Mouse (Mus musculus) kidney, adult 18-20 months (tissue): ENCODE results near the gene Cdk17.

Experiments
- DNase-seq: peaks from one replicate; pipeline ENCODE4 v3.0.0; 2021

Cdk17 gene

DNA sequence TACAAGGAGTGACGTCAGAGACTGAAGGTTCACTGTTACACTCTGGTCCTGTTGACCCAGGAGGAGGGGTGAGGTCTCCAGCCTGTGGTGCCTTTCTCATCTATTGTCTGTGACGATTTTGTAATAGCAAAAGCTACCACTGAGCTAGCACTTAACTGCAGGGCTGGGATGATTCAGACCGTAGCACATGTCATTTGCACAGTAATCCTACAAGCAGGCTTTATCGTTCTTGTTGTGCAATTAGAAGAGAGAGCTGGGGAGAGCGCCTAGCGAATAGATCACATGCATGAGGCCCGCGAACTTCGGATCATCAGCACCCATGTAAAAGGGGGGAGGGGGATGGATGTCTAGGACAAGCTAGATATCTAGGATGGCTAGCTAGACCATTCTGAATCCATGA, 105.2 kb downstream of the Cdk17 start:
- no peak for DNase-seq

DNA sequence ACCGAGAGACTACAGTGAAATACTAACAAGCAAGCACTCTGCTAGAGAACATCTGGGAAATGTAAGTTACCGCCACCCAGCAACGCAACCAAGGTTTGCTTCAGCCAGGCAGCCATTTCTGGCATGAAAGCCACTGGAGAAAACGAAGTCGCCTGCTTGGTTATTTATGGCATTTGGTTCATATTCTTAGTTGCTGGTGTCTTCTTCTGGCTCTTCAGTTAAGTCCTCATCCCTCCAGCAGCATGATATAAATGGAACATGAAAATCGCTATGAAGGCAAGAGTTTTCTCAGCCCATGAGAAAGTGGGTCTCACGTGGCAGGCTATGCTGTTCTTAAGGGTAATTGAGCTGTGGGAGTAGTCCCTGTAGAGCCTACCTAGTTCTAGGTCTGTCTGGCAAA, 105.8 kb downstream of the Cdk17 start:
- no peak for DNase-seq

DNA sequence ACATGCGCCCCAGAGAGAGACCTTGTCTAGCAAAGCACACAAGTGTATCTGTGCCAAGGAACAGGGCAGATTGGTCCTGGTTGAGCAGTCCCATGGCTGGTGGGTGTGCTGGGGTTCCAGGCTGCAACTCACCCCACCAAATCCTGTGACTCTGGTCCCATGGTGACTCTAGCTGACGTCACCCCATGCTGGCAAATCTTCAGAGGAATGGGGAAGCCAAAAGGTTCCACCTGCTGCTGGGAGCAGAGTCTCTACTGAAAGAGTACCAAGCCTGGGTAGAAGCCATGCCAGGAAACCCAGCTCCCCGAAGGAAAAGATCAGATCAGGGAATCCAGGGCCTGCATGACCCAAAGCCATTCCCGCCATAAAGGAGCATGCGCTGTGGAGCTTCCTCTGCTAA, 106.8 kb downstream of the Cdk17 start:
- DNase-seq, result no peak

DNA sequence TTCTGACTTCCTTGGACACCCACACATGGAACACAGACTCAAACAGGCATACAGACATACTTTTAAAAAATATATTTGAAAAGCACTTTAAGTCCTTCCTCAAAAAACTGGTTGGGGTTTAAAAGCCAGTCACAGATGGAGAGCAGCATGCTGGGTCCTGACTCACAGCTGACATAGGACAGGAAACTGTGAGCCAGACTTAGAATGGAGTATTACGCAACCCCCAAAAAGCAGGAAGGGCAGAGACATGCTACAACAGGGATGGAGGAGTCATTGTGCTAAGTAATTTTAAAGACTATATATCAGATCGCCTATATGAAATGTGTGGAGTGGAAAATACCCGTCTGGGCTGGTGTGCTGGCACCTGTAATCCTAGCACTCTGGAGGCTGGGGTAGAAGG, 107.7 kb downstream of the Cdk17 start:
- DNase-seq, result no peak

DNA sequence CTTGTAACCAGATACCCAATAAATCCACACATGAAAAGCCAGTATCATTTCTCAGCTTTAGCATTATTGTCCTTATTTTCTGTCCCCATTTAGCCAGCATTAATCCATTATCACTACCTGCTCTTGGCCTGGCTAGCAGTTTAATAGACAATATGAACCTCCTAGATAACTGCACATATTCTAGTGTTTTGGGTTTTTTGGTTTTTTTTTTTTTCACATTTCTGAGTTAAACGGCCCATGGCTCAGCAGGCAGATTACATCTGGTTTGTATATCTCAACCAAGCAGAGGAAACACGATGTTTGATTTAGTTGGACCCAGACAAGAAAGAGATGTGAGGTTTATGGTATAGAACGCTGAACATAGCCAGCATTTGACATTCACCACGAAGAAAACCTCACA, 109.1 kb downstream of the Cdk17 start:
- no peak for DNase-seq

DNA sequence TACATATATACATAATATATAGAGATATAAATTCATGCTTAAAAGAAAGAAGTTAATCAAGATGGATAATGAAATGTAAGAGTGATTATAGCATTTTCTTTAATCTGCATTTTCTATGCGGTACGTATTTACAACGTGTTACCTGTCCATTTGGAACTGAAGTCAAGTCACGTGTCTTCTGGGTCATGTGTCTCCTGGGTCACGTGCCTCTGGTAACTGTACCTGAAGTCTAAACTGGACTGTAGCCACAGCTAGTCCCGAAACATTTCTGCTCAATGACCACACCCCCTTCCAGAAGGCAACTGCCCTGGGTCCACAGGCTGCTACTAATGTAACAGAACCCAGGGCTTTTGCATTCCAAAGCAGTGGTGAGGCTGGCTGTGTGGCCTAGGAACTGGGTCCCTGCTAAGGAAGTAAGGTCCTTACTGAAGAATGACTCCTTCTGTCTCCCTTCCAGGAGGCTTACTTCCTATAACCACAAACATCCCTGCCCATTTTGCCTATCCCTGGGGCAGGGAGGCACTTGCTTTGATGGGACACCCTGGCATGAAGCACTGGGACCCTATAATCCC, 110.3 kb downstream of the Cdk17 start:
- no peak for DNase-seq

DNA sequence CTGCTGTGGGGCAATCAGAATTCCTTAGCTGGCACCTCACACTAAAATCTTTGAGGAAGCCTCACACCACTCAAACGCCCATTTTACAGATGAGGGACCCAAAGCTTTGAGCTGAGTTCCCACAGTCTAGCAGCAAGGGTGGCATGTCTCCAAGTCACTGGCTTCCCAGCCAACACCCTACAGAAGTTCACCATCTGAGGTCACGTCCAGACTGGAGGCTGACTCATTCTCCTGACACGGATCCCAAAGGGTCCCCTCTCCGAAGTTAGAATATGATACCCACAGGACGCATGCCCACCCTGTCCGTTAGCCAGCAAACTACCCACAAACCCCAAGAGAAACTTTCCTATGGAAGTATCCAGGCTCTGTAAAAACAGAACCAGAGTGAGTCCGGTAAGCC, 111.2 kb downstream of the Cdk17 start:
- no peak for DNase-seq

DNA sequence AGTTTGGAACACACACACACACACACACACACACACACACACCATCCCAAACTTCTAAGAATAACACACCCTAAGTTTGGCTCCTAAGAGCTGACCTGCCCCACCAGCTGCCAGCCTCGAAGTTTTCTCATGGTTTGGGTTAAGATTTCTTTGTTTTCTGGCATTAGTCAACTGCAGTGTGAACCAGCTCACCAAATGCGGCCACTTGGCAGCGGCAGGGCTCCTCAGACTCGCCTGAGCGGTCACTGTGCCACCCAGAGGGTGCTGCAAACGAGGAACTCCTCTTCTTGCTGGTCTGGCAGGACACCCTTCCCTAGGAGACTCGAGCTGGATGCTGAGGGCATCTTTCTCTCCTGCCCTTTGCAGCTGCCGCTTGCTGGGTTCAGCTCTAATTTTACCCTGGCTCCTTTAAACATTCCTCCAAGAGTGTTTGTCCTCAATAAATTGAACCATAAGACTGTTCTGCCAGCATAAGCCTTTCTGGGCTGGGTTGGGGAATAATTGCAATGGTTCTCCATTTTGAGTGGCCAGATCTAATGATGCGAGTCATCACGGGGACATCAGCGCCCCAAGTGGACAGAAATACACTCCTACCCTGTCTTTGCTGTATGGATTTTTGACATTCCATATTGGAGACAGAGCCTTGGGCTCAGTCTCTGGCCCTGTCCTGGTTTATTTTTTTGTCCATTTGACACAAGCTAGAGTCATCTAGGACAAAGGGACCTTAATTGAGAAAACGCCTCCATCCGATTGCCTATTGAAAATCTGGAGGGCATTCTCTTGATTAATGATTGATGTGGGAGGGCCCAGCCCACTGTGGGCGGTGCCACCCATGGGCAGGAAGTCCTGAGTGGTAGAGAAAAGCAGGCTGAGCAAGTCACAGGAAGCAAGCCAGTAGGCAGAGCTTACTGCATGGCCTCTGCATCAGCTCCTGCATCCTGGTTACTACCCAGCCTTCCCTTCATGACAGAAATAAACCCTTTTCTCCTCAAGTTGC, 112.6 kb downstream of the Cdk17 start:
- peak; percentile 73 for DNase-seq

DNA sequence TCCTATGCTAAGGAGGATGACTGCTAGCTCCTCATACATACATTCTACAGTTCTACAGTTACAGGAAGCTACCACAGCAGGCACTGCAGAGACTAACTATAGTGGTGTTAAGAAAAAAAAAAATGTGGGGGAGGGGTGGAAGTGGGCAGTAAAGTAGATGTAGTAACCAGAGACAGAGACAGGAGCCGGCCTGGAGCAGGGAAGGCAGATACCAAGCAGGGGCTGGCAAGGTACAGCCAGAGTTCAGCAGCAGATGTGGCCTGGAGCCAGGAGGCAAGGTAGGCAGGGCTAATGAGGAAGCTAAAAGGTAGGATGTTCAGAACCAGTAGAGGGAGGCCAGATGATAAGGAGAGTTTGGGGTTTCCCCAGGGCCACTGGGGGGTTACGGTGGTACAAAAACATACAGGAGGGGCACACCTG, 113.6 kb downstream of the Cdk17 start:
- DNase-seq, result no peak

DNA sequence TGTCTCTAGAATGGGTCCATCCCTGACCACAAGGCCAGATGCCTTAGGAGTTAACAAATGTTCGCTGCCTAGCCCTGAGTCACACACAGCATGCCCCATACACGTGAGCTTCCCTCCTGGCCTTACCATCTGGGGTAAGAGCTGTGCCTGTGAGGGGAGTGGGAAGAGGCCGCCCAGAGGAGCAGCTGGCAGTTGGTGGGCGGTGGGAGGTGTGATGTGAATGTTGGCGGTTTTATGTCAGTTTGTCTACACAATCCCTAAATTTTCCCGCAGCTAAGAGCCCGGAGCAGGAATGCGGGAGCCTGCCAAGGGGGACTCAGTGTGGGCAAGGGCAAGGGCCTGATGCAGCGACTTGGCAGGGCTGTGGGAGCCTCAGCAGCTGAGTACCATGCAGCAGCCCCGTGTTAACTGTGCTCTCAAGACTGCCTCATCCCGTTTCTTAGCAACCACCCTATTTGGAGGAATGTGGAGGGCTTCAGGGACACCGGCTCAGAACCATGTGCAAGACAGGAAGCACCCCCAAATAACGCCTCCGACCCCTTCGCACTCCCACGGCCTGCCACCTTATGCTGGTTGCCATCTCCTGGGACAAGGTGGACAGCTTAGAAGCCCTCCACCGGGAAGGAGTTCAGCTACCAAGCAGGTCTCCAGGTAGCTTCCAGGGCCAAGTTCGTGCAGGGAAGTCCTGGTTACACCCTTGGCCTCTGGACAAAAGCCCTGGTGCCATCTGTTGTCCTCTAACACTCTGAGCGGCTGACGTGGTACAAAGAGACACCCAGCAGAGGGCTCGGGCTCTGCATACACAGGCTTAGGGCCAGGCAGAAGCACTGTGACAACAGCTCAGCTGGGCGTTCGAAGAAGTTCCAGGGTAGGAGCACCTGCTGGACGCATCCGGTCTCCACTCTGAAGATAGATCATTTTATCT, 114.8 kb downstream of the Cdk17 start:
- no peak for DNase-seq

DNA sequence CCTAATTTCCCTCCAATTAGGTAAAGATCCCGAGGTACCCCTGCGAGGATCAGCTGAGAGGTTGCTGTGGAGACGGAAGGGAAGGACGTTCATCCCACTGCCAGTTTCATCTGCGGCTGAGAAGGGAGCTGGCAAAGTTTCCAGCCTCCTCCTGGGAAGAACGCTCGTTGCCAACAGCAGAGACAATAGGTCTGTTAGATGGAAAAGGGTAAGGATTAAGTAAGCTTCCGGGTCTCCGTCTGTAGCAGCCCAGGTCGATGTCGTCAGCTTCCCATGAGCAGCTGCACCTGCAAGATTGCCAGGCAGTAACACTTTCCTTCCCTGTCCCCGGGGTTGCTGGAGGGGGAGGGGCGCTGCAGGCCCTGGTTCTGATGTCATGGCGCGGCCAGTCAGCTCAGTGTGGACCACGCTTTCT, 115.7 kb downstream of the Cdk17 start:
- peak; percentile 51 for DNase-seq

DNA sequence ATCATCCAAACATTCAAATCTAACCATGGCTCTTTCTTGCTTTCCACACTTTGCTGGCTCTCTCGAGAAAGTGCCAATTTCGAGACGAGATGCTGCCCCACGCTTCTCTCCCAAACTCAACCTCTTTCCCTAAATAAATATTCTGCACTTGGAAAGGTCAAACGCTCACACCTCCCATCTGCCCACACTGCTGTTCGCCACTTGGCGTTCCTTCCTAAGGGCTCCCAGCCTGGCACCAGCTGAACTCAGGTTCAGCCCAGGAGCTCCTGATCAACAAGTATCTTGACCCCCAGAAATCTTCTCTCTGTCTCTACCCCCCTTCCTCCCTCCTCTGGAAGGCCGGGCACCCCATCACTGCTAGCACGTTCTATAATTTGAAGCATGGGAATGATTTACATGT, 116.2 kb downstream of the Cdk17 start:
- no peak for DNase-seq

DNA sequence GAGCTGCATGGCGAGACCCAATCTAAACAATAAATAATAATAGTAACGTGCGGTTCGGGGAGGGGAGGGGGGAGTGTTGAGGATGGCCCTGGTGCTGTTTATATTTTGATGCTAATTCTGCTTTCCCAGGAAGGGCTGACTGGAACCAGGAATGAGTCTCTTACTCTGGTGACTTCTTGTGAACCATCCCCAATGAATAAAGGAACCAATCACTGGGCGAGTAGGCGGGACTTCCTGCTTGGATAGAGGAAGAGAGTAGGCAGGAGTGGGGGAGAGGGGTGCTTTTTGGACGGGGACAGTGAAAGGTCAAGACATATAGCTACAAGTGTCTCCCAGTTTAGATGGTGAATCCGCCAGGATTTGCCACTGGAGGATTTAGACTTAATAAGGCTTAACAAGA, 117.7 kb downstream of the Cdk17 start:
- no peak for DNase-seq

DNA sequence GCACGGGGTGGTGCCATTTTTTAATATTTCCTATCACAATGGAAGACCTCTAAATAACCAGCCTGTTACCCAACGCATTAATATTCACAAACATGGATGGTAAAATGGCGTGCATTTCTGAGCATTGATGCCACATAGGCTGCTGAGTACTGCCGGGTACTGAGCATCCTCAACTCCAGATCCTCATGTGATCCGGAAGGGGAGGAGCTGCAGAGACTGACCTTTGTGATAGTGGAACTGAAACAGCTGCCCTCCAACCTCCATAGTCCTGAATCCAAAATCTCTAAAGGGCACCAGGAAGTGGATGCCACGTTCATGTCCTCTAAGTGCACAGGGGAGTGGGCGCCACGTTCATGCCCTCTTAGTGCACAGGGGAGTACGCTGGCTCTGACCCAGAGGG, 118.4 kb downstream of the Cdk17 start:
- no peak for DNase-seq

DNA sequence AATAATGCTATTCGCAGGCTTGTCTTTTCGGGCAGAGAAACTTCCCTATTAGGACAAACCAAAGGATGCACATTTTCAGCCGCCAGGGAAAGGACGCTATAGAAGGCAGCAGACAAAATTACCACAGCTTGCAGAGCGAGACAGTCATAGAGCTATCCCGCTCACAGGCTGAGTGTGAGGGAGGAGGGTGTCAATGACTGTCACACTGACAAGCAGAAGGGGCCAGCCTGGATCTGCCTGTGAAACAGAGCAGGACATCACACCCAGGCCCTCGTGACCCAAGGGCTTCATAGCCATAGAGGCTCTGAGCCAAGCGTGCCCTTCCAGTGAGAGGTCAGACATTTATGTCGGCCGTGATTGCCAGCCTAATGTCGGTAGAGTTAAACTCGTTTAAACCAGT, 119.9 kb downstream of the Cdk17 start:
- DNase-seq, result no peak

DNA sequence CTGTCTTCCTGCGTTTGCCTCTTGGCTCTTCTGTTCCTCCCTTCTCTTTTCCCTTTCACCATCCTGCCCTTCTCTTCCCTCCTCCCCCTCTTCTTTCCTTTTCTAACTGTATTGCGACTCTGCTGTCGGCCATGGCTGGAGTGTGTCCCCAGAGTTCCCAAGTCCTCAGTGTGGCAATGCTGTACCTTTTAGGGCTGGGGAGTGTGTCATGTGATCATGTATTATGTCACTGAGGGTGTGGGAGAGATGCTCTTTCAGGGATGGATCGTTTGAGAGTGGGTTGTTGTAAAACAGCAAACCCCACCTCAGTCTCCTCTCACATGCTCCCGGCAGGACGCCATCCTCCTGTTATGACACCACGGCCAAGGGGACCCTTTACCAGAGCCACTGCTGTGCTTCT, 120.4 kb downstream of the Cdk17 start:
- DNase-seq, result no peak

DNA sequence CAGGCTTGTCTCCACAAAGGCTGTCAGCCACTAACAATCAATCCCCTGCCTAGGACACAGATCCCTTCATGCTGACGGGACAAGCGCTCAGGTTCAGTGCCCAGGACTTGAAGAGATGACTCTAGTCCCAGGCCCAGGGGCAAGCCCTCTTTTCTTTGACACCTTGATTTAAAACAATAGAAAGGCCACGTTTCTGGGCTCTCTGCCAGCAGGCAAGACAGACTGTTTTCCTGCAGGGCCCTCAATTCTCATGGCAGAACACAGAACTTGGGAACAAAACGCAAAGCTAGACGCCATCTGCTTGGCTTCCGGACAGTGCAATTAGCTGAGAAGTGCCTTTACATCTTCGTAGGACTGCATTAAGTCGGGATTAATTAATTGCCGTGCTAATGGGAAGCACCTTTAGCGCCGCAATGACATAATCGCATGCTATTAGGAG, 121.9 kb downstream of the Cdk17 start:
- peak; percentile 66 for DNase-seq

DNA sequence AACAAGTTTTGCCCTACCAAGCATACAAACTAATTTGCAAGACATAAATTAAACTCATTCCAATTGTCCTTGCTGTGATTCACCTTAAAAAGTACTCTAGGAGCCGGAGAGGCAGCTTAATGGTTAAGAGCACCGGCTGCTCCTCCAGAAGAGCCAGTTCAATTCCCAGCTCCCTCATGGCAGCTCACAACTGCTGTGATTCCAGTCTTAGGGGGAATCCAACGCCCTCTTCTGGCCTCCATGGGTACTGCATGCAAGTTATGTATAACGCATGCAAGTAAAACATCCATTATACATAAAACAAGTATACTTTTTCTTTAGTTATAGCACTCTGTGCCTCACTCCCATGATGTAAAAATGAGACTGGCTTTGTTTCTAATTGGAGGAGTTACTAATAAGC, 122.6 kb downstream of the Cdk17 start:
- DNase-seq, result no peak

DNA sequence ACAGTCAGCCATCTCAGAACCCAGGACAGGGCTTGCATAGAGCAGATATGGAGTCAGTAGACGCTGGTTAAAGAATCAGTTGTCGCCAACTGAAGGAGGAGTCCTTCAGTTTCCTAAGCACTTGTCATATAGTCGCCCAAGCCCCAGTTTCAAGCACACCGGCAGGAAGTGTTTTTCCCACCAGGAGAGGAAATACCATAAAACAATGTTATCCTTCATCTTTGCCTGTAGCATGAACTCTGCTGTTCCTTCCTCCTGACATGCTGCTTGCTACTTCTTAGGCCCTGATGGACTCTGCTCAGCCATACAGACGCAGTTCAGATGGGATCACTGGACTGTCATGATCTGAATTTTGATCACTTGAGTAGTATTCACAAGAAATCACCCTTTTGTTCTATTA, 124.8 kb downstream of the Cdk17 start:
- no peak for DNase-seq

DNA sequence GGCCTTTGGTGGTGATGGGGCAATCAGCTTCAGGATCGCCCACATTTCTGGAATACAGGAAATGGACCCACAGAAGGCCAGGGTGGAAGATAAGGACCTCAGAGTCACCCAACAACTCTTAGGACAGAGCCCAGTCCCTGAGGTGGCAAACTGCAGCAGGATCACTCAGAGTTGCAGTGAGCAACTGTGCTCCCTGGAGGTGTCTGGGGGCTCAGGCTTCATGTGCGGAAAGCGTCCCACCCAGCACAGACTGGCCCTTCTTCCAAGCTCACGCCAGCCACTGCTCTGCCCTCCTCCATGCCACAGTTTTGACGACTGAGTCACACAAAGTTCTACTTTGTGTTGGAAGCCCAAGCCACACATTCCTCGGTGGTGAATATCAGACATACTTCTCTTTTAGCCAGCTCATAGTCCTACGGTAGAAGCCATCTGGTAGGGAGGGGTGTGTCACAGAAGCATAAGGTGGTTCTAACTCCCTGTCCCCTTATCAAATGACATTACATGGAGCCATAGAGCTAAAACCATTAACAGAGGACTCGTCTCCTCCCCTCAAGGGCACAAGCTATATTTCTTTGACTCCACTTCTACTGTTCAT, 127.0 kb downstream of the Cdk17 start:
- no peak for DNase-seq

DNA sequence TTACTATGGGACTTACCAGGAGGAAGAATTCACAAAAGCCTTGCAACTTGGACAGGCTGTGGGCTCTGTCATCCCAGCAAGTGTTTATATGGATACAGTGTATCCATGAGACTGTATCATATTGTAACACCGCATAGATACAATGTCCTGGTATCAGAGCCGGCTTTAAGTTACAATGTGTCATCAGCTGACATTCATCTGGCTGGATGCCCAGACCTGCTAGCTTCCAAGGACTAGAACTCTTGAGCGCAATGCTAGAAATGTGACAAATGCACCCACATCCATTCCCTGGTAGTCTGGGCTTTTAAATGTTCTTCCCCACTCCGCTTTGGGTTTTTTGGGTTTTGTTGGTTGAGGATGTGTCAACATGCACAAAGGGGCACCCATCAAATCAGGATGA, 127.7 kb downstream of the Cdk17 start:
- no peak for DNase-seq

DNA sequence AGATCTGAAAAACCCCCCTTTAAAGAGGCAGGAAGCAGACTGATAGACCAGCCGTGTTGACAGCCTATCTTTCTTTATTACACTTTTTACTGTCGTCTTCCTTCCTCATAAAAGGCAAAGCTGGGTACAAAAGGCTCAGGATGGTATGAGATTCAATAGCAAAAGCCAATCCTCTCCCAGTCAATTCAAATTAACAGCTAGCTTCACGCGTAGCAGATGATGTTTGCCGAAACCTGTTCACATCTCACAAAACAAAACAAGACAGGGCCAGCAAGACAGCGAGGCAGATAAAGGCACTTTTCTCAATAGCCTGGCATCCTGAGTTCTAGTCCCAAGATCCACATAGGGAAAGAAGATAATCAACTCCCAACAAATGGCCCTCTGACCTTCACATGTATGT, 128.7 kb downstream of the Cdk17 start:
- DNase-seq, result no peak

DNA sequence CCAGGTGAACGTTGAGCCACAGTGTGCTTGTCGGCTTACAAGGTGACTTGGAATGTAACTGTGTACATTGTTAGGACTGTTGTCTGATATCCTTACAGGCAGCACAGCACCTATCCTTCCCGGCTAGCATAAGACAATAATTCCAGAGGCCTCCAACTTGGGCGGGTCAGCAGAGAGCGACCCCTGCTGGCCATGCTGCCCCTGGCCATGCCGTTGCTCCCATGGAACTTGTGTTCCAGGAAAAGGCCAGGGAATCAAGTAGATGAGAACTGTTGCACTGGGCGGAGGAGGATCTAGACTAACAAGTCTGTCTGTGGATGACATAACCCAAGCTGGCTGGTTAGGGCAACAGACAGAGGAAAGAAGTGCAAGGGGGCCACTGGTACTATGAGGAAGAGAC, 130.7 kb downstream of the Cdk17 start:
- DNase-seq, result peak; percentile 64
